Mouse (Mus musculus): Measurements from ENCODE around the gene Bet1. TPM values are rescaled to one million over a fixed set of nuclear protein-coding genes. Genes with fewer than 3 reads are reported as not detected.

The Bet1 gene
- polyA plus RNA-seq, 1 experiment from 2014 or later: 72.7 TPM

DNA sequence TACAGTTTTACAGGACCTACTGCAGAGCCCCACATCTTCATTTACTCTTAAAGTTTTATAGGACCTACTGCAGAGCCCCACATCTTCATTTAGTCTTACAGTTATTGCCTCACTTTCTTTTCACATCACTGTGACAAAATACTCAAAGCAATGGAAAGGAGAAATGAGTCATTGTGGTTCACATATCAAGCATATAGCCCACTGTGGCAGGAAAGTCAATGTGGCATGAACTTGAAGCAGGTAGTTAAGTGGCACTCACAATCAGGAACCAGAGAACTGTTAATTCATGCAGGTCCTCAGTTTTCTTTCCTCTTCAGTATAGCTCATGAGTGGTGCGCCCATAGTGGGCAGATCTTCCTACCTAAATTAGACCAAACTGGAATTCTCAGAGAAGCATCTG lies 39.6 kb downstream of the Bet1 start:
- H3K9me3 ChIP-seq (ENCODE audit: control insufficient read depth, low read length): no peaks in the 10 kb centered on the region
- H3K27me3 ChIP-seq (ENCODE audit: control insufficient read depth, insufficient read depth, low read length): no peaks in the 10 kb centered on the region
- H3K4me3 ChIP-seq (ENCODE audit: low read length): no peak overlapping the region
- no peak overlapping the region for H3K4me2 ChIP-seq (replicated peaks; ENCODE audit: low read depth, low read length)
- no peaks in the 10 kb centered on the region for H3K4me1 ChIP-seq (ENCODE audit: control insufficient read depth, insufficient read depth, low read length)
- H3K36me3 ChIP-seq (ENCODE audit: control insufficient read depth, insufficient read depth, low read length): no peaks in the 10 kb centered on the region
- no peak for ATAC-seq (ENCODE audit: low FRiP score, low TSS enrichment)
- no peak overlapping the region for H3K9ac ChIP-seq (ENCODE audit: low read depth, low read length)
- WGBS: 96% methylated on average over 1 of the region's 1 CpGs
- H3K27ac ChIP-seq (ENCODE audit: low read depth, low read length): no peak overlapping the region

- H3K9ac ChIP-seq (ENCODE audit: low read depth, low read length): no peak overlapping the region
- no peaks in the 10 kb centered on the region for H3K9me3 ChIP-seq (ENCODE audit: control insufficient read depth, low read length)
- H3K4me2 ChIP-seq (replicated peaks; ENCODE audit: low read depth, low read length): no peak overlapping the region
- H3K27ac ChIP-seq (ENCODE audit: low read depth, low read length): no peak overlapping the region
- ATAC-seq (ENCODE audit: low FRiP score, low TSS enrichment): no peak
- H3K4me3 ChIP-seq (ENCODE audit: low read length): no peak overlapping the region
- H3K36me3 ChIP-seq (ENCODE audit: control insufficient read depth, insufficient read depth, low read length): no peaks in the 10 kb centered on the region
- WGBS: 79% methylated on average over 1 of the region's 1 CpGs
- no peaks in the 10 kb centered on the region for H3K4me1 ChIP-seq (ENCODE audit: control insufficient read depth, insufficient read depth, low read length)
- H3K27me3 ChIP-seq (ENCODE audit: control insufficient read depth, insufficient read depth, low read length): no peaks in the 10 kb centered on the region
Observed at GRCm38 (mm10) chr6:4041821-4042220, 45.0 kb downstream of the Bet1 start.

- Histone ChIP-seq H3K4me1 (ENCODE audit: control insufficient read depth, insufficient read depth, low read length) (no peaks in the 10 kb centered on the region), H3K27me3 (ENCODE audit: control insufficient read depth, insufficient read depth, low read length) (no peaks in the 10 kb centered on the region), H3K36me3 (ENCODE audit: control insufficient read depth, insufficient read depth, low read length) (no peaks in the 10 kb centered on the region), H3K4me3 (ENCODE audit: low read length) (no peak overlapping the region), H3K9ac (ENCODE audit: low read depth, low read length) (no peak overlapping the region), H3K4me2 (replicated peaks; ENCODE audit: low read depth, low read length) (no peak overlapping the region), H3K27ac (ENCODE audit: low read depth, low read length) (no peak overlapping the region), H3K9me3 (ENCODE audit: control insufficient read depth, low read length) (no peaks in the 10 kb centered on the region)
- no peak for ATAC-seq (ENCODE audit: low FRiP score, low TSS enrichment)
- WGBS: 84% methylated on average over 3 of the region's 3 CpGs
Observed at GRCm38 (mm10) chr6:4030956-4031355, 55.8 kb downstream of the Bet1 start.

Other genes starting within 250 kb of the Bet1 start
- gene Tfpi2, start 98.1 kb downstream of the Bet1 start, polyA plus RNA-seq (2014; fragmentation: Nextera tagmentation; extraction: Ambion mirVana): 0.83 and 2.1 TPM in 2 replicates
- not detected in 2 replicates for gene Gngt1, start 93.2 kb downstream of the Bet1 start, polyA plus RNA-seq (2014; fragmentation: Nextera tagmentation; extraction: Ambion mirVana)
- 71.7 and 96.9 TPM in 2 replicates for gene Gng11, start 83.1 kb downstream of the Bet1 start, polyA plus RNA-seq (2014; fragmentation: Nextera tagmentation; extraction: Ambion mirVana)